Mouse (Mus musculus) kidney, embryonic 16.5 days (tissue): ENCODE measurements around the gene Rnf43. TPM values are rescaled to one million over a fixed set of nuclear protein-coding genes. Genes with fewer than 3 reads are reported as not detected.

Experiments used
- ATAC-seq: fragments of 200-750 bp; cut with Nextera tagmentation; 2 replicates; pipeline ENCODE4 v1.8.0; 2017; ENCODE audit warnings: moderate TSS enrichment; ENCODE audit not compliant: low FRiP score, low TSS enrichment
- H3K27ac ChIP-seq: fragments of 300-500 bp; sonication (generic); 2 replicates; pipeline ENCODE4 v1.5.1; 2014; ENCODE audit warnings: low read length
- H3K27me3 ChIP-seq: fragments of 300-500 bp; sonication (generic); 2 replicates; pipeline ENCODE4 v1.6.1; 2014; ENCODE audit warnings: low read length, control low read depth, mixed read lengths; ENCODE audit not compliant: insufficient read depth
- H3K36me3 ChIP-seq: fragments of 300-500 bp; sonication (generic); 2 replicates; pipeline ENCODE4 v1.6.1; 2014; ENCODE audit warnings: low read length, control low read depth, mixed read lengths; ENCODE audit not compliant: insufficient read depth
- H3K4me1 ChIP-seq: fragments of 300-500 bp; sonication (generic); 2 replicates; pipeline ENCODE4 v1.6.1; 2014; ENCODE audit warnings: low read length, control low read depth, mixed read lengths; ENCODE audit not compliant: insufficient read depth
- H3K4me2 ChIP-seq: fragments of 300-500 bp; sonication (generic); replicated peaks from 2 replicates; pipeline ENCODE4 v1.6.1; 2014; ENCODE audit warnings: low read depth, low read length
- H3K4me3 ChIP-seq: fragments of 300-500 bp; sonication (generic); 2 replicates; pipeline ENCODE4 v1.5.1; 2014; ENCODE audit warnings: mild to moderate bottlenecking, low read length
- H3K9ac ChIP-seq: fragments of 300-500 bp; sonication (generic); replicated peaks from 2 replicates; pipeline ENCODE4 v1.6.1; 2014; ENCODE audit warnings: low read length
- H3K9me3 ChIP-seq: fragments of 300-500 bp; sonication (generic); 2 replicates; pipeline ENCODE4 v1.6.1; 2016; ENCODE audit warnings: low read length, control low read depth
- WGBS: fragments of 180-500 bp; shearing (Covaris S2); extraction: QIAGEN DNeasy Blood & Tissue Kit; methylation state at CpG from one replicate; pipeline ENCODE4 v1.1.7; 2014; 5-methylcytosine and 5-hydroxymethylcytosine counted together
- polyA plus RNA-seq: library from polyadenylated mRNA; unstranded; fragments of >200 nt; fragmentation: Nextera tagmentation; extraction: Ambion mirVana; gene quantifications from 2 replicates; pipeline ENCODE4 v1.2.1, GENCODE M21; 2015

Rnf43 gene
- polyA plus RNA-seq, 1 experiment from 2014 or later, result 7.2 TPM

DNA sequence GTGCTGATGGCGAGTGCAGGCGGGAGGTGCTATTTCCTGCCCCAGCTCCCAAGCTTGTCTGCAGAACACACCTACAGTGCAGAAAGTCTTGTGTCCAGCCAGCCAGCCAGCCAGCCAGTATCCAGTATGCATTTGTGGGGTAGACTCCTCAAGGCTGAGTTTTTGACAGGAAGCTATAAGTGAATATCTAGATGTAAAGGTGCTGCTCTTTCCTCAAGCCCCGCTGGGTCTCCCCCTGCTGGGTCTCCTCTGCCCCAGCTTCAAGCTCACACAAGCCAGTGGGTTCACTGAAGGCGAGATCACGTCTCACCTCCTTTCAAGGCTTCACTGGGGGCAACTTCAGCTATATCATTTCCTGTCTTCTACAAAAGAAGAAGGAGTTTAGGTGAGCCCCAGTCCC lies 71.8 kb downstream of the Rnf43 start:
- peaks cover under 1% of the 10 kb centered on the region for H3K36me3 ChIP-seq
- 50% methylated on average over 5 of the region's 5 CpGs for WGBS
- H3K27ac ChIP-seq, result no peak overlapping the region
- H3K9ac ChIP-seq, result peak overlapping the region; percentile 47
- peak overlapping the region; percentile 38 for H3K4me2 ChIP-seq
- ATAC-seq, result no peak
- no peaks in the 10 kb centered on the region for H3K27me3 ChIP-seq
- H3K4me1 ChIP-seq, result peaks cover 12% of the 10 kb centered on the region; the same call in 1 of the 2 replicates
- 0 out of 2 replicates have a peak overlapping the region, but pooled peaks have one; percentile 7 for H3K4me3 ChIP-seq
- H3K9me3 ChIP-seq, result no peaks in the 10 kb centered on the region

DNA sequence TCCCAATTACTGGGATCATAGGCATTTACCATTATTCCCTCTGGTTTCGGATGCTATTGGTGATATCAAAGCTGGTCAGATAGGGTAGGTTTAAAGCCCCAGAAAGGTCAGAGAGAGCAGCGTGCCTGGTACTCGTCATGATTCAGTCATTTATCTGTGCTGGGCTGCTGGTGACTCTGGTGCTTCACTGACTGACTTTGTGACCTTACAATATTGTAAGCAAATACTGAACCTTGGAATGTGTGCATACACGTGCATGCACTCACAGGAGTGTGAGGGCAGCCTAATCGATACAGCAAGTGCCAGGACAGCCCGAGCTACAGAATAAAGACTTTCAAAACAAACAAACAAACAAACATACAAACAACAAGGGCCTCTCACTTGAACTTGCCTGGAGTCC lies 73.2 kb downstream of the Rnf43 start:
- no peak overlapping the region for H3K4me2 ChIP-seq
- peaks cover 14% of the 10 kb centered on the region for H3K36me3 ChIP-seq
- H3K4me3 ChIP-seq, result no peak overlapping the region
- no peak overlapping the region for H3K9ac ChIP-seq
- WGBS, result 89% methylated on average over 6 of the region's 6 CpGs
- no peak overlapping the region for H3K27ac ChIP-seq
- H3K9me3 ChIP-seq, result no peaks in the 10 kb centered on the region
- H3K4me1 ChIP-seq, result peaks cover 12% of the 10 kb centered on the region; the same call in 1 of the 2 replicates
- no peaks in the 10 kb centered on the region for H3K27me3 ChIP-seq
- ATAC-seq, result no peak

DNA sequence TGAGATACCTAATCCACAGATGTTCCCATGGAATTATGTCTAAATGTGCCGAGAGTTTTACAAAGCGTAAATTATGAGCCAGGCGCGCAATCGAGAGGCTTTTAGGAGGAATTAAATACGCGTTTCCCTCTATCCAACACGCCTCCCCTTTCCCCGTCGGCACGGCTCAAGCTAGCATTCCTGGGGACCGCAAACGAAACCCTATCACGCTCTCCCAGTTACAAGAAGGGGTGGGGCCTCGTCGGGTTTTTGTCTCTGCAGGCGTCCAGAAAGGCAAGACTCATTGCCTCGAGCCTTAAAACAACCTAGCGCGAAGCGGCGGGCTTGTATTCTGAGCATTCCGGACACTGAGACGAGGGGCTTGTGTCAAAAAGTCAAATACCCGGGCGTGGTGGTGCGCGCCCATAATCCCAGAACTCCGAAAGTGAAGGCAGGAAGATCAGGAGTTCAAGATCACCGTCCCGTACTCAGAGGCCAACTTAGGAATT lies 74.2 kb downstream of the Rnf43 start:
- H3K4me2 ChIP-seq, result peak overlapping the region; percentile 74
- H3K4me3 ChIP-seq, result peak overlapping the region; percentile 68
- H3K36me3 ChIP-seq, result peaks cover 18% of the 10 kb centered on the region
- WGBS, result under 1% methylated on average over 31 of the region's 31 CpGs
- peak overlapping the region; percentile 80 for H3K27ac ChIP-seq
- H3K4me1 ChIP-seq, result peaks cover 12% of the 10 kb centered on the region; the same call in 1 of the 2 replicates
- H3K9me3 ChIP-seq, result no peaks in the 10 kb centered on the region
- no peaks in the 10 kb centered on the region for H3K27me3 ChIP-seq
- peak; percentile 62 for ATAC-seq
- peak overlapping the region; percentile 86 for H3K9ac ChIP-seq

DNA sequence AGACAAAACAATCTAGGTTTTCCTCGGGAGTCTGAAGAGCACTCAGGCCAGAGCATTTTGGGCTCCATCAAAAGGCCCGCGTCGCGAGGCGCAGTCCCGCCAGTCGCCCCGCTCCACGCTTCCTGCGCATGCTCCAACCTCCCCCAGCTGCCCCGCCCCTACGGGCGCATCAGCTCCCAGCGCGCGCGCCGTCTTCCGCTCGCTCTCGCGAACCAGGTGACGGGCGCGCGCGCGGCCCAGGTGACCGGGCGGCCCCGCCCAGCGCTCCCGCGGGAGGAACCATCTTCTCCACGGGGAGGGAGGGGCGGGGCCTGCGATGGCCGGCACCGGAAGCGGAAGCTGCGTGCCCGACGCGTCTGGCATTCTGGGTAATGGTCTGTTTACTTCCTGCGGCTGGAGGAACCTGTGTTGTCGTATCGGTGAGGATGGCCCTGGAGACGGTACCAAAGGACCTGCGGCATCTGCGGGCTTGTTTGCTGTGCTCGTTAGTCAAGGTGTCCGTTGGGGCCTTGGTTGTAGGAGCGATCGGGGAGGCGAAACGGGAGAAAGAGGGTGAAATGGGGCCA lies 74.7 kb downstream of the Rnf43 start, which contains the start of gene Supt4a:
Gene Supt4a, plus strand, starts transcription at position 378 of the 566 bp plus-strand sequence.
- WGBS, result under 1% methylated on average over 57 of the region's 57 CpGs
- Histone ChIP-seq H3K9ac (peak within 1 kb of the TSS; percentile 86), H3K27ac (peak within 1 kb of the TSS; percentile 80), H3K9me3 (no peaks in the 10 kb centered on the region), H3K4me3 (peak within 1 kb of the TSS; percentile 68), H3K4me2 (peak within 1 kb of the TSS; percentile 74), H3K36me3 (peaks cover 24% of the 10 kb centered on the region), H3K27me3 (no peaks in the 10 kb centered on the region), H3K4me1 (peaks cover 12% of the 10 kb centered on the region; the same call in 1 of the 2 replicates)
- peak; percentile 94 for ATAC-seq

DNA sequence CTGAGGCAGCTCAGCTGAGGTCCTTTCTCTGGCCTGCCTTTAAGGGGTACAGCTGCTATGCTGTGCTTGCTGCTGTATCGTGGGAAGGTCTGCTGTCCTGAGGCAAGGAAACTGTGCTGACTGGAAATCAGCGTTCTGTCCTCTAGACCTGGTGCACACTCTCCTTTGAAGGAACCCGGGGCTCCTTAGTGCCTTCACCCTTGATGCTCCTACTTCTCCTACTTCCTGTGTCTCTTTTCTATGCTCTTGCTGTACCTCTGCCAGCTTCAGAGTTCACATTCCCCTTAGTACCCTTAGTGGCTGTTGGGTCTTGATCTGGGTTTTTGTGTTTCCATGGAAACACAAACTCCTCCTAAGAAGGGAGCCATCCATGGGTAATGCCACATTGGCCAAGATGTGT lies 81.2 kb downstream of the Rnf43 start:
- no peak overlapping the region for H3K4me3 ChIP-seq
- no peak for ATAC-seq
- no peaks in the 10 kb centered on the region for H3K9me3 ChIP-seq
- no peak overlapping the region for H3K4me2 ChIP-seq
- WGBS, result 91% methylated on average over 3 of the region's 3 CpGs
- 0 out of 2 replicates have a peak, but pooled peaks cover 1% of the 10 kb centered on the region for H3K4me1 ChIP-seq
- H3K36me3 ChIP-seq, result peaks cover 48% of the 10 kb centered on the region
- H3K27ac ChIP-seq, result no peak overlapping the region
- no peaks in the 10 kb centered on the region for H3K27me3 ChIP-seq
- no peak overlapping the region for H3K9ac ChIP-seq

DNA sequence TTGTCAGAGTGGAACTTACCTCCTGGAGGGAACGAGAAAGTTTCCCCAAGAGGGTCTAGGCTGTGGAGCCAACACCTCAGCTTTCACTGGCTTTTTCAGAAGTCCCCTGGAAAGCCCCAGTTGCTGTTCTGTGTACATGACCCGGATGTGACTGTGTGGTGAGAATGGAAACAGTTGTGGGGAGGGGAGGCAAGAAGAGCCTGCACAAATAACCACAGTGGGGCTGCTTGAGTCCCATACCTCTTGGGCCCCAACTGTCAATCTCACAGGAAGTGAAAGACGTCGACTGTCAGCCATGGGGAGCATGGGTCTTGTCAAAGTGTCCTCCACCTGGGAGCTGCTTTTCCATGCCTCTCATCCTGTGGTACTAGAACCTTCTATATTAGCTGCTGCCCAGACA lies 82.4 kb downstream of the Rnf43 start:
- Histone ChIP-seq H3K4me2 (no peak overlapping the region), H3K27ac (no peak overlapping the region), H3K4me1 (peaks cover 12% of the 10 kb centered on the region), H3K36me3 (peaks cover 41% of the 10 kb centered on the region), H3K27me3 (no peaks in the 10 kb centered on the region), H3K9ac (no peak overlapping the region), H3K4me3 (no peak overlapping the region), H3K9me3 (no peaks in the 10 kb centered on the region)
- 82% methylated on average over 4 of the region's 4 CpGs for WGBS
- no peak for ATAC-seq

DNA sequence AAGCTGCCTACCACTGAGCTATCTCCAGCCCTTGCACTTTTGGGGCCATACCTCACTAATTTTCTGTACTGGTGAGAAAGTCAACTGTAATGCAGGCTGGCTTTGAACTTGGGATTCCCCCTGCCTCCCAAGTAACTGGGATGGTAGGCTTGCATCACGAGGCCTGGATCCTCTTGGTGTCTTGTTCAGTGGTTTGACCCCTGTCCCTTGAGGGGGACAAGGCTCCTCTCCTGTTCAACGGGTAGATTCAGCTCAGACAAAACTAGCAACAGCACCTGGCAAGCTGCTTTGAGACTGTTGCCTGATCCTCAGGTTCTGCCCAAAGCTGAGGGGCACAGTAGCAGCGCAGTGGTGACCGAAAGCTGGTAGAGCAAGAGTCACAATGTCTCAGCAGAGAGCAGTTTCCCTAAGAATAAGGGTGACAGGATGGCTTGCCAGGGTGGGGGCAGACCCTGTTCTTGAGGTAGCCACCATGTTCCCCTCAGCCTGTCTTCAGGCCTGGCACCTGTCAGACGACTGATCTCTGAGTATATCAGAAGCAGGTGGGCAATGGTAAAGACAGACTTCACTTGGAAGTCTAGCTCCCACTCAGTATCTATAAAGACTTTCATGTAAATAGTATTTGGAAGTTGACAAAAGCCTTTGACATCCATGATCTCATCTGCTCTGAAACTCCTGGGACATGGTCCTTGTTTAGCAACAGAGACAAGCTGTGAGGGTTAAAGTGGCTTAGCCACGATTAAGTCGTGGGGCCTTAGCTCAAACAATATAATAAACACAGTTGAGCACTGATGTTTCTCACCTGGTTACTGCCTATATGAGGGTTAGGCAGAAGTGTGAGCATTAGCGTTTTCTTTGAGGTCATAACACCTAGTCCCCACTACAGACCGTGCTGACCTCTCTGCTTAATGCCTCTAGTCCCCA lies 83.4 kb downstream of the Rnf43 start:
- Histone ChIP-seq H3K9me3 (no peaks in the 10 kb centered on the region), H3K4me2 (no peak overlapping the region), H3K4me3 (no peak overlapping the region), H3K9ac (no peak overlapping the region), H3K27me3 (no peaks in the 10 kb centered on the region), H3K4me1 (peaks cover 12% of the 10 kb centered on the region), H3K27ac (no peak overlapping the region), H3K36me3 (peaks cover 34% of the 10 kb centered on the region)
- 76% methylated on average over 9 of the region's 9 CpGs for WGBS
- ATAC-seq, result no peak

DNA sequence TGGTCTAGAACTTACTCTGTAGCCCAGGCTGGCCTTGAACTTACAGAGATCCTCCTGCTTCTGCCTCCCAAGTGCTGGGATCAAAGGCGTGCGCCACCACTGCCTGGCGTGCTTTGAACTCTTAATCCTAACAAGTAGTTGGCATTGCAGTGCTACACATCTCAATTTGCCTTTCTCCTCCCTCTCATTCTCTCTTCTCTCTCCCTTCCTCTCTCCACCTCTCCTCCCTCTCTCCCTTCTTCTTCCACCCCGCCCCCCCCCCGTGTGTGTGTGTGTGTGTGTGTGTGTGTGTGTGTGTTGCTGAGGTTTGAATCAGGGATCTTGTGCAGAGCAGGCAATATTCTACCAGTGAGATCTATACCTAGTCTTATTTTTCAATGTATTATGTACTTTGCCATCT lies 84.8 kb downstream of the Rnf43 start:
- 98% methylated on average over 5 of the region's 5 CpGs for WGBS
- Histone ChIP-seq H3K27ac (no peak overlapping the region), H3K27me3 (no peaks in the 10 kb centered on the region), H3K4me1 (peaks cover 12% of the 10 kb centered on the region), H3K9me3 (no peaks in the 10 kb centered on the region), H3K36me3 (peaks cover 23% of the 10 kb centered on the region), H3K4me3 (no peak overlapping the region), H3K9ac (no peak overlapping the region), H3K4me2 (no peak overlapping the region)
- no peak for ATAC-seq

DNA sequence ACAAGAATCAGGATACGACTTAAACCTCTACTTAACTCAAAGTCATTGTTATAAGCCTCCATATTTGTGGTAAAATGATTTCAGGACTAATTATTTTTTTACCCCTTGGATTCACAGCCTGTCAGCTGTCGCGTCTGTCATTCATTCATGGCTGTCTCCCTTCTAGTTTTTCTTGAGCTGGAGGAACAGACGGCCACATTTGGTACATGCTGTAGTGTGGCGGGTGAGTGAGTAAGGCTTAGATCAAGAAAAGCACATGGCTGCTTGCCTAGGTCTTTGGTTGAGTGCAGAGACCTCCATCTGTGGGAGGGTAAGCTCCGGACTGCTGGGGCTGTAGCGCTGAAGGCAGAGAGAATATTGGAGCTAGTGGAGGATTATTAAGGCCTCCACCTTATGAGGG lies 85.2 kb downstream of the Rnf43 start:
- peaks cover 19% of the 10 kb centered on the region for H3K36me3 ChIP-seq
- no peak for ATAC-seq
- H3K4me3 ChIP-seq, result no peak overlapping the region
- H3K9ac ChIP-seq, result no peak overlapping the region
- peaks cover 12% of the 10 kb centered on the region for H3K4me1 ChIP-seq
- H3K9me3 ChIP-seq, result no peaks in the 10 kb centered on the region
- no peak overlapping the region for H3K4me2 ChIP-seq
- 90% methylated on average over 7 of the region's 7 CpGs for WGBS
- H3K27ac ChIP-seq, result no peak overlapping the region
- no peaks in the 10 kb centered on the region for H3K27me3 ChIP-seq
